Mouse (Mus musculus) liver, embryonic 15.5 days (tissue): ENCODE measurements around the gene Cdhr5. TPM values are rescaled to one million over a fixed set of nuclear protein-coding genes. Genes with fewer than 3 reads are reported as not detected.

Experiments used
- ATAC-seq: fragments of 200-750 bp; cut with Nextera tagmentation; 2 replicates; pipeline ENCODE4 v1.8.0; 2017; ENCODE audit warnings: moderate number of reproducible peaks, mild to moderate bottlenecking, moderate library complexity; ENCODE audit not compliant: insufficient read depth
- H3K27ac ChIP-seq: fragments of 300-500 bp; sonication (generic); replicated peaks from 2 replicates; pipeline ENCODE4 v1.5.1; 2015; ENCODE audit warnings: mild to moderate bottlenecking, inconsistent platforms
- H3K27me3 ChIP-seq: fragments of 300-500 bp; sonication (generic); 2 replicates; pipeline ENCODE4 v1.6.1; 2015; ENCODE audit warnings: mild to moderate bottlenecking, inconsistent platforms
- H3K36me3 ChIP-seq: fragments of 300-500 bp; sonication (generic); replicated peaks from 2 replicates; pipeline ENCODE4 v1.6.1; 2015; ENCODE audit warnings: moderate library complexity, mild to moderate bottlenecking, inconsistent platforms
- H3K4me1 ChIP-seq: fragments of 300-500 bp; sonication (generic); replicated peaks from 2 replicates; pipeline ENCODE4 v1.6.1; 2015; ENCODE audit warnings: inconsistent platforms
- H3K4me2 ChIP-seq: fragments of 300-500 bp; sonication (generic); 2 replicates; pipeline ENCODE4 v1.6.1; 2015; ENCODE audit warnings: moderate library complexity, mild to moderate bottlenecking, inconsistent platforms
- H3K4me3 ChIP-seq: fragments of 300-500 bp; sonication (generic); replicated peaks from 2 replicates; pipeline ENCODE4 v1.5.1; 2015; ENCODE audit warnings: mild to moderate bottlenecking, inconsistent platforms
- H3K9ac ChIP-seq: fragments of 300-500 bp; sonication (generic); 2 replicates; pipeline ENCODE4 v1.6.1; 2015; ENCODE audit warnings: moderate library complexity, mild to moderate bottlenecking, inconsistent platforms
- H3K9me3 ChIP-seq: fragments of 300-500 bp; sonication (generic); replicated peaks from 2 replicates; pipeline ENCODE4 v1.6.1; 2016; ENCODE audit warnings: inconsistent platforms
- WGBS: fragments of 180-500 bp; shearing (Covaris S2); methylation state at CpG from one replicate; pipeline ENCODE4 v1.1.7; 2015; ENCODE audit warnings: mixed read lengths; ENCODE audit not compliant: insufficient replicate concordance; 5-methylcytosine and 5-hydroxymethylcytosine counted together
- polyA plus RNA-seq: library from polyadenylated mRNA; unstranded; fragments of >200 nt; fragmentation: Nextera tagmentation; extraction: Ambion mirVana; gene quantifications from 2 replicates; pipeline ENCODE4 v1.2.1, GENCODE M21; 2015

Gene Cdhr5
- 0.46 and 0.47 TPM in 2 replicates for polyA plus RNA-seq

DNA sequence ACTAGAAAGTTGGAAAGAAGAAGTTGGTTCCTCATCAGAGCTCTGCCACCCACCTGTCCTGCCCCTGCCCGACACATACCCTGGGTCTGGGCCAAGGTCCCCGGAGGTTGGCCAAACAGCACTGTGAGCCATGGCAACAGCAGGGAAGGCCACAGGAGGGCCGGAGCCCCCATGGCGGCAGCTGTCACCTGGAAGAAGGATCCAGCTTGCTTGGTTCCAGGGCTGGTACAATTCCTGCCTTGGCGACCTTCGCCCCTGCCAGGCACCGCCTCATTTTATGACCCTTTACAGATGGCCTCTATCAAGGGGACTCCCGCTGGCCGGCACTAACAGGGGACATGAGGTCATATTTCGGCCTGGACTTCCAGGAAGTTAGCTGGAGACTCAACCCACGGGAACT lies at the start of gene Cdhr5:
TSS of gene Cdhr5 (minus strand) at position 241 of the 400 bp plus-strand sequence.
- no peak within 1 kb of the TSS for H3K9ac ChIP-seq
- H3K4me1 ChIP-seq = peaks cover 6% of the 10 kb centered on the region
- no peak within 1 kb of the TSS for H3K4me3 ChIP-seq
- no peaks in the 10 kb centered on the region for H3K36me3 ChIP-seq
- no peaks in the 10 kb centered on the region for H3K9me3 ChIP-seq
- H3K27ac ChIP-seq = no peak within 1 kb of the TSS
- peaks cover 85% of the 10 kb centered on the region for H3K27me3 ChIP-seq
- WGBS = 66% methylated on average over 11 of the region's 11 CpGs
- no peak within 1 kb of the TSS for H3K4me2 ChIP-seq
- ATAC-seq = no peak

DNA sequence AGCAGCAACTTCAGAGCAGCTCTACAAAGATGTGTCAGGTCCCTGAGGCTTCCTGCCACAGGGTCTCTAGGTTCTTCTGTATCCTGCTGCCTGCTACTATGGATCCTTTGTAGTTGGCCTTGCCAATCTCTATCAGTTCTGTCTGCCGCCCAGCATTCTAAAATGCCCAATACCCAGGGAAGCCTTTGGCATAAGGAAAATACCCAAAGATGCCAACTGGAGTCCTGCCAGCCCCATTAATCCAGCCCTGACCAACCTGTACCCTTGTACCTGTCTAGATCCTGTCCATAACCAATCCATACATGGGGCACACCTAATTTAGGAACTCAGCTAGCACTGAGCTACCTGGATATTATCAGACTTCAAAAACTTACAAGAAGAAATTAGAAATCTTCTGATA lies 48.1 kb upstream of the Cdhr5 start:
- Histone ChIP-seq H3K36me3 (peaks cover 50% of the 10 kb centered on the region), H3K4me1 (peaks cover 42% of the 10 kb centered on the region), H3K4me2 (no peak overlapping the region), H3K9me3 (no peaks in the 10 kb centered on the region), H3K4me3 (no peak overlapping the region), H3K27ac (no peak overlapping the region), H3K27me3 (no peaks in the 10 kb centered on the region), H3K9ac (no peak overlapping the region)
- ATAC-seq = no peak
- 74% methylated on average over 1 of the region's 1 CpGs for WGBS

DNA sequence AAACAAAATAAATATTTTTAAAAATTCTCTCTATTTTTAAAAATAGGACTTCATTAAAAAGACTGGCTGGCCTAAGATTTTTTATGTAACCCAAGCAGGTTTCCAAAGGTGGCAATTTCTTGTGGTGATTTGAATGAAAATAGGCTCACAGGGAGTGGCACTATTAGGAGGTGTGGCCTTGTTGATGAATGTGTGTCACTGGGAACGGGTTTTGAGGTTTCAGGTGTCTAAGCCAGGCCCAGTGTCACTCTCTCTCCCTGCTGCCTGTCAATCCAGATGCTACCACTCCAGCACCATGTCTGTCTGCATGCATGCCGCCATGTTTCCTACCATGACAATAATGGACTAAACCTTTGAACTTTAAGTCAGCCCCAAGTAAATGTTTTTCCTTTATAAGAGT lies 42.9 kb upstream of the Cdhr5 start:
- Histone ChIP-seq H3K4me1 (0 out of 2 replicates have a peak, but pooled peaks cover 4% of the 10 kb centered on the region), H3K27ac (no peak overlapping the region), H3K9ac (no peak overlapping the region), H3K27me3 (no peaks in the 10 kb centered on the region), H3K4me2 (no peak overlapping the region), H3K4me3 (no peak overlapping the region), H3K9me3 (no peaks in the 10 kb centered on the region), H3K36me3 (peaks cover 99% of the 10 kb centered on the region)
- no peak for ATAC-seq
- 75% methylated on average over 2 of the region's 2 CpGs for WGBS

DNA sequence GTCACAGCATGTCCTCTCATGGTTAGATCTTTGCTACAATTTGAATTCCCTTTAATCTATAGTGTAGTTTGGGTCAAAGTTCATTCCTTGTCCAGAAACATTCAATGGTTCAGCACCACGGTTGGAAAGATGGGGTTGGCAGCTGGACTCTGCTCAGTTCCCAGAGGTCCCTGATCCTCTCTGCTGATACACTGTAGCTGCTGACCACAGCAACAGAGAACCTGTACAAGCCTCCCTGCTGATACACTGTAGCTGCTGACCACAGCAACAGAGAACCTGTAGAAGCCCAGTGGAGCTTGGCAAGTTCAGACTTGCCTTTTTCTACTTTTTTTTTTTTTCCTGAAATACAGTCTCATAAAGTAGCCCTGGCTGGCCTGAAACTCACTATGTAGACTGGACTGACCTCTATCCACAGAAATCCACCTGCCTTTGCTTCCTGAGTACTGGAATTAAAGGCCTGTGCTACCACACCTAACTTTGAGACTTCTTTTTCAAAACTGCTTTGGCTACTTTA lies 41.1 kb upstream of the Cdhr5 start:
- H3K9me3 ChIP-seq = no peaks in the 10 kb centered on the region
- no peak overlapping the region for H3K4me3 ChIP-seq
- H3K4me2 ChIP-seq = no peak overlapping the region
- no peak overlapping the region for H3K9ac ChIP-seq
- WGBS = 67% methylated on average over 1 of the region's 1 CpGs
- ATAC-seq = no peak
- no peaks in the 10 kb centered on the region for H3K4me1 ChIP-seq
- no peaks in the 10 kb centered on the region for H3K27me3 ChIP-seq
- no peak overlapping the region for H3K27ac ChIP-seq
- H3K36me3 ChIP-seq = peaks cover 97% of the 10 kb centered on the region

DNA sequence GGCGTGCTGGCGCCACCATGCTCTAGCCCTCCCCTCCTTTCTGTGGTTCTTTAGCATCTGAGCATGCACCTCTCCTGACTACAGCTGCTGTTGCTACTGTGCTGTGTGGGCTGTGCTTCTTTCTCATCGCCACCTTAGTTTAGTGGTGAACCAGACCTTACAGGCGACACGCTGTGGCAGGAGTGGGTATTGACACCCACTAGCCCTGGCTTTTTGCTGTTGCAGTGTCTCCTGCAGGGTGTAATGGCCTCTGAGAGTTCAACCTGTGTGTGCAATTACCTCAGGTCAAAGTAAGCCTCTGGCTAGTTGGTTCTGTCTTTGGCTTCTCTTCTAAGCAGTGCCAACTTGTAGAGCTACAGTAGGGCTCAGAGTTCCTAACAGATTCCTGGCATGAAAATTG lies 39.4 kb upstream of the Cdhr5 start:
- Histone ChIP-seq H3K9ac (no peak overlapping the region), H3K27me3 (no peaks in the 10 kb centered on the region), H3K4me2 (no peak overlapping the region), H3K27ac (no peak overlapping the region), H3K36me3 (peaks cover 97% of the 10 kb centered on the region), H3K4me1 (no peaks in the 10 kb centered on the region), H3K4me3 (no peak overlapping the region), H3K9me3 (no peaks in the 10 kb centered on the region)
- WGBS = 71% methylated on average over 5 of the region's 5 CpGs
- no peak for ATAC-seq

DNA sequence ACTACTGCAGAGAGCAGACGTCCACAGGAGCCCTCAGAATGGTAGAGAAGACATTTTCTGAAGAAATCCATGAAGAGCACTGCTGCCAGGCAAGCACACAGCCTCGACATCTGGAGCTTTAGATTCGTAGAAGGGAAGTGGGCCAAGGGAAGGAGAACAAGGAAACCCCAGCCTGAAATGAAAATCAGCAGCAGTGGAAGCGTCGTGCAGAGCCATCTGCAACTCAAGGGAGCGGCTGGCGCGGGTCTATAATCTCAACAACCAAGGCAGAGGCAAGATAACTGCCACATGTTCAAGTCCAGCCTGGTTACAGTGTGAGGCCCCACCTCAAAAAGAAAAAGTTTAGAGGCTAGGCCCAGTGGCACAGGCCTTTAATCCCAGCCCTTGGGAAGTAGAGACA lies 38.5 kb upstream of the Cdhr5 start:
- H3K4me1 ChIP-seq = no peaks in the 10 kb centered on the region
- 60% methylated on average over 8 of the region's 8 CpGs for WGBS
- no peak overlapping the region for H3K4me3 ChIP-seq
- H3K4me2 ChIP-seq = no peak overlapping the region
- H3K27ac ChIP-seq = no peak overlapping the region
- H3K36me3 ChIP-seq = peaks cover 97% of the 10 kb centered on the region
- no peak for ATAC-seq
- H3K9ac ChIP-seq = no peak overlapping the region
- no peaks in the 10 kb centered on the region for H3K9me3 ChIP-seq
- no peaks in the 10 kb centered on the region for H3K27me3 ChIP-seq

DNA sequence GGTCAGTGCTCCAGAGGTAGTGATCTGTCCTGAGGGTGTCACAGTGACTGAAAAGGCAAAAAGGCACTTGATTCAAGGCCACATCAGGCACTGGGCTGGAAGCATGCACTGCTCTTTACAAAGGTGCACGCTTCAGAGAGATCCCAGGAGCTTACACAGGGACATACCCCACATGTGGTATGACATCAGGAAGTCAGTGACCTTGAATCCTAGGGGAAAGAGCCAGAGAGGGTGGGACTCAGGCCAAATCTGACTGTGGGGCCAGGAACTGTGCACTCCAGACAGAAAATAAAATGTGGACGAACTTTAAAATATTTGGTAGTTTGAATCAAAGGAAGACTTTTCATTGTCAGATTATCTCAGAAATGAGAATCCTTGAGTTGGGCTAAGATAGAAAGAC lies 37.8 kb upstream of the Cdhr5 start:
- Histone ChIP-seq H3K4me2 (no peak overlapping the region), H3K9me3 (no peaks in the 10 kb centered on the region), H3K36me3 (peaks cover 97% of the 10 kb centered on the region), H3K9ac (no peak overlapping the region), H3K4me1 (no peaks in the 10 kb centered on the region), H3K4me3 (no peak overlapping the region), H3K27ac (no peak overlapping the region), H3K27me3 (no peaks in the 10 kb centered on the region)
- no peak for ATAC-seq
- WGBS = 80% methylated on average over 2 of the region's 2 CpGs

DNA sequence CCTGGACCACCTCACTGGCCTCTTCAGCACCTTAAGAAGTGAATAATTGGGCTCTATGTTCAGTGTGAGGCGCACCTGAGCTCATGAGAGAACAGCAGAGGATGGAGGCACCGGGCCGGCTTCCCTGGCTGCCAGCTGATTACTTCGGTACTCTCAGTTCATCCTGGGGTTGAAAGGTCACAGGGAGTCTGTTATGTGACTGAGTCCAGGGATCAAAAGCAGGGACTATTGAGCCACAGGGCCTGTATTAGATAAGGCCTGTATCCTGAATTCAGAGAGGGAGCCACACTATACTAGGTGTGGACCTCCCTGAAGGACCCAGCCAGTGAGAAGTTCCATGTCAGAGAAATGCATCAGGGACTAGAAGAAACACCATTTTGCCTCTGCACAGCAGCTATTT lies 28.0 kb upstream of the Cdhr5 start:
- Histone ChIP-seq H3K4me1 (peaks cover 4% of the 10 kb centered on the region), H3K4me3 (no peak overlapping the region), H3K4me2 (no peak overlapping the region), H3K9ac (no peak overlapping the region), H3K36me3 (peaks cover 92% of the 10 kb centered on the region), H3K9me3 (no peaks in the 10 kb centered on the region), H3K27ac (no peak overlapping the region), H3K27me3 (no peaks in the 10 kb centered on the region)
- ATAC-seq = no peak
- WGBS = 84% methylated on average over 4 of the region's 4 CpGs

DNA sequence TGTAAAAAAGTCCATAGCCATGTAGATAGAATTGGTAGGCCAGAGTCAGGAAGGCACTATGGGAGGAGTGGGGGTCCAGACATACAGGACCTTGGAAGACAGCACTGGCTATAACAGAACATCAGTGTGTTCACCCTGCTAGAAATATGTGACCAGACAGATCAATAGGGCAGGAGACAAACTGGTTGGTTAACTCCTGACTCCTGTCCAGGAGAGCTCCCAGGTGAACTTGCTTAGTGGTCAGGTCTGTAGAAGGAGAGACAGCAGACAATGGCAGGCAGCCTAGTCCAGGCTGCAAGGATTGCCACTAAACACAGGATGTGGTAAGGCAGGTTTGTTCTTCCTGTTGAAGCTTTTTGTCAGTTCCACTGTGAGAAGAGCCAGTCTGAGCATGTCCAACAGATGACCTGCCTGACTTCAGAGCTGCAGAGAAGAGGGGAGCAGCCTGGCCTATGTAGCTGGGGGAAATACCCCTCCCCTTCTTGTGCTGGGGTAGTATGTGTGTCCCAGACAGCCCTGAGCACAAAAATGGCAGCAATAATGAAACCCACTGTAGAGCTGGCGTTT lies 26.2 kb upstream of the Cdhr5 start:
- H3K27ac ChIP-seq = no peak overlapping the region
- peaks cover 77% of the 10 kb centered on the region for H3K36me3 ChIP-seq
- H3K4me3 ChIP-seq = no peak overlapping the region
- H3K4me1 ChIP-seq = peaks cover 10% of the 10 kb centered on the region
- ATAC-seq = no peak
- H3K9me3 ChIP-seq = no peaks in the 10 kb centered on the region
- H3K27me3 ChIP-seq = no peaks in the 10 kb centered on the region
- no peak overlapping the region for H3K9ac ChIP-seq
- WGBS = 67% methylated on average over 1 of the region's 1 CpGs
- no peak overlapping the region for H3K4me2 ChIP-seq

DNA sequence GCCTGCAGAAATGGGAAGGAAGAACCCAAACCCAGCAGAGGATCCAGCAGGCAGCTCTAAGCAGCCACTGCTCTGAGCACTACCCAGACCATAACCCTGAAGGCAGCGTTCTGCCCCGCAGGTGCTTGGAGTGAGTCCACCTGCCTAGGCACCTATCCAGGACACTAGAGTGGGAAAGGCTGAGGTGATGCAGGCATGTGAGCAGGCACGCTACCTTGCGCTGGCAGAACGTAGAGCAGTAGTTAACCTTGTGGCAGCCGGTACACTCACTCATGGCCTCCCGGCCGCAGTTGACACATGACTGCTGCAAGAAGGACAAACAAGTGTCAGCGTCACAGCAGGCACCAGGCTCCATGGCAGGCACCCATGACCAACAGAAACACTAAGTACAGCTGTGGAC lies 24.8 kb upstream of the Cdhr5 start:
- Histone ChIP-seq H3K36me3 (peaks cover 69% of the 10 kb centered on the region), H3K4me1 (peaks cover 16% of the 10 kb centered on the region), H3K9ac (no peak overlapping the region), H3K27ac (no peak overlapping the region), H3K27me3 (peaks cover 2% of the 10 kb centered on the region; the same call in 1 of the 2 replicates), H3K4me3 (no peak overlapping the region), H3K4me2 (no peak overlapping the region), H3K9me3 (no peaks in the 10 kb centered on the region)
- ATAC-seq = no peak
- 88% methylated on average over 9 of the region's 9 CpGs for WGBS

DNA sequence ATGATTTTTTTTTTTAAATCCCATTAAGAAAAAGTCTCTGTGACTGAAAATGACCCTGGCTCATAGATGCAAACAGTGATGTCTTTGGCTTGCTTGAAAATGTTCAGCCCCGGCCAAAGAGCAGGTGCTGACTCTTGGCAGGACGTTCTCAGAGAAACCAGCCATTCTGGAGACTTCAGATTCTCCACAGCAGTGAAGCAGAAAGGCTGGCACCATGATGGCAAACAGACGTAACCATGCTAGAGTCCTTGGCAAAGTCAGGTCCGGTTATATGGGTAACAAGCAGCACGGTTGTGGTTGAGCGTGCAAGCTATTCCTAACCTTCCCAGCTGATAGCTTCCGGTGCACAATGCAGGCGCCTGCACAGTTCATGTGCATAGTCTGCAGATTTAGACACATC lies 22.6 kb upstream of the Cdhr5 start:
- peaks cover 49% of the 10 kb centered on the region for H3K36me3 ChIP-seq
- H3K27ac ChIP-seq = no peak overlapping the region
- no peak for ATAC-seq
- H3K4me3 ChIP-seq = no peak overlapping the region
- peaks cover 24% of the 10 kb centered on the region for H3K27me3 ChIP-seq
- 80% methylated on average over 8 of the region's 8 CpGs for WGBS
- H3K9ac ChIP-seq = no peak overlapping the region
- H3K9me3 ChIP-seq = no peaks in the 10 kb centered on the region
- no peak overlapping the region for H3K4me2 ChIP-seq
- peaks cover 20% of the 10 kb centered on the region for H3K4me1 ChIP-seq
